Mouse (Mus musculus): ENCODE measurements at regions not wholly inside any gene's neighbourhood (a gene's known extent, or its start where the extent isn't known, plus 50 kb on each side); places are given as distances from the start of the nearest gene placed in this dataset.

DNA sequence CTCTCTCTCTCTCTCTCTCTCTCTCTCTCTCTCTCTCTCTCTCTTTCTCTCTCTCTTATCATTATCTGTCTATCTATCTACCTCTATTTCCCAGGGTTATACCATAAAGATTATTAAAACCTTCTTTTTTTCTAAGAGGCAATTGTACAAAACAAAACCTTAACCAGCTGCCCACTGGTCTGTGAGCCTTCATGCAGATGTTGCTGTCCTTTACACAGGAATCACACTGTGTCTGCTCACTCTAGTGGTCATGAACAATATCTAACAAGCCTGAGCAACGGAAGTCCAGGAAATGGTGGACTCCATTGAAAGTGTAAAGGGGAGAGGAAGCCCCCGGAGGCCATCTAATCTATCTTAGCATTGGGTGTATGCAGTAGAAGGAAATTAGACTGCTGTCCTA is 156.9 kb upstream of the Sox11 start:
- DNase-seq (ENCODE audit: low spot score in 2 of 2): no peak

DNA sequence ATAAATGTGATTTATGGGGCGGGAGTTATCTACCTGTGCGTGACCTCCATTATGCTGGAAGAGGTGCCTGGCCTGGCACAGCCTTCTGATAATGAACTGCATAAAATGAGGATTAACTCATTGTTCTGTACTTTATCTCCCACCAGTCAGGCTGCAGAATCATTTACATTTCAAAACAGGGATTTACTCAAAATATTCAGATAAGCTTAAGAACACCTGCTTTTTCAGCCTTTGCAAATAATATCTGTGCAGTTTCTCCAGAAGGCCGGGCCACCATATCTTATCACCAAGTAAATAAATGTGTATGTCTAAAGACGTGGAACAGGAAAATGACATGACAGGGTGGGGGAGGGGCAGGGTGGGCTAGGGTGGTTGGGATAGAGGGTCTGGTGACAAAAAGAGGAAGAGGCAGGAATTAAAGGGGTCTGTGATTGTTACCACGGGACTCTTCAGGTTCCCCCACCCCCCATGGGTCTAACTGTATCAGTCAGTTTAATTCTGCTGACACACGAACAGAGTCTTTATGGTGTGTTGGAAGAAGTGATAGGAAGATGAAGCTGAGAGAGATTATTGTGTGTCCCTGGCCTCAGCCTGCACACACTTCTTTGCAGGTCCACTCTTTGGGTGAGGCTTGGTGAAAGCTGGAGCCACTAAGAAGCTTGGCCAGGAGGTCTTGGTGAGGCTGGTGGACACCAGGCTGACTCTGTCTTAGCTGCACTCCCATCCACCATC is 154.6 kb upstream of the Sox11 start:
- DNase-seq (ENCODE audit: low spot score in 2 of 2): no peak

DNA sequence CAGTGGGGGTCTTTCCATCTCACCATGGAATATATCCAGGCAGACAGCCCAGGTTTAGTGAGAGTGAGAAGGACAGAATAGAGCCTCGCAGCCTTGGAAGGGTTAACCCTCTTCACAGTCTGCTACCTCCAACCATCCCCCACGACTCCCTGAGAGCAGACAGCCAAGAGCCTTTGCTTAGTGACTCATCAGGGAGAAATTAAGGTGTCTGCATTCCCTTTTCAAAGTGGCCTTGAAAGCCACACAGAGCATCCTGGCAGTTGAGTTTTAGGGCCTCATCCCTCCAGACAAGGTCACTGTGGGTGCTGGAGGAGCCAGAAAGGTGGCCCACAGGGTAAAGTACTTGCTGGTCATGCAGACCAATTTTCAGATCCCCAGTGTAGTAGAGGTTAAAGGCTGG is 149.9 kb upstream of the Sox11 start:
- no peak for DNase-seq (ENCODE audit: low spot score in 2 of 2)

- no peak for DNase-seq (ENCODE audit: low spot score in 2 of 2)
Observed at GRCm38 (mm10) chr12:27481230-27481629, 138.9 kb upstream of the Sox11 start.

- peak in 1 of 2 experiments; percentile 17 for DNase-seq (ENCODE audit: low spot score in 2 of 2)
Observed at GRCm38 (mm10) chr12:27479601-27480001, 137.2 kb upstream of the Sox11 start.

DNA sequence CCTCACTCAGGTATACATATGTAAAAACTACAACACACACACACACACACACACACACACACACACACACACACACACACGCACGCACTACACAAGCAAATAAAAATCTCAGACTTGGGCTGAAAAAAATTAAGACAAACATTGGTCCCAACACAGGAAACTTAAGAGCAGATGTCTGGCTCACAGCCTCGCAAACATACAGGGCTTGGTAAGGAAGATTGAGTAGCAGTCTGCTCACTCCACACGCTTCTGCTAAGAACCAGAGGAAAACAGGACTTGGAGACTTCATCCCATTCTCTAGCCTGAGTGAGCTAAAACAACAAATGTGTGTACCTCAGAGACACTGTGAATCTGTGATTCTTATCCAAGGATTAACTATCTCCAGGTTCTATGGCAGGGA is 132.3 kb upstream of the Sox11 start:
- DNase-seq (ENCODE audit: low spot score in 2 of 2): no peak

DNA sequence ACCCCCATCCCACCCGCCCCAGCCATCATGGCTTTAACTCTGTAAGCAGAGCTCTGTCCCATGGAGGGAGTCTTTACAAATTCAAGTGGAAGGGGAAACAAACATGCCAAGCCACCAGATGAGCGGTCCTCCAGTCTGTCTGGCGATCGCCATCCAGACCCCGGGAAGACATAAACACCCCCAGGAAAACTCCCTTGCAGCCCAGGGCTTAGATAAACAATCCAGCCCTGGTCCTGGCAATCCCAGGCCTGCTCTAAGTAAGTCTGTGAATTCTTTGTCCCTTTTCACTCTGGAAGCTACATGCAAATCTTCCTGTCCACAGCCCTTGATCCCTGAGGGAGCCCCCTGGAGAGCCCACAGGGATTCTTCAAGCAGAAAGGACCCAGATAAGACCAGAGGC is 129.2 kb upstream of the Sox11 start:
- no peak for DNase-seq (ENCODE audit: low spot score in 2 of 2)

DNA sequence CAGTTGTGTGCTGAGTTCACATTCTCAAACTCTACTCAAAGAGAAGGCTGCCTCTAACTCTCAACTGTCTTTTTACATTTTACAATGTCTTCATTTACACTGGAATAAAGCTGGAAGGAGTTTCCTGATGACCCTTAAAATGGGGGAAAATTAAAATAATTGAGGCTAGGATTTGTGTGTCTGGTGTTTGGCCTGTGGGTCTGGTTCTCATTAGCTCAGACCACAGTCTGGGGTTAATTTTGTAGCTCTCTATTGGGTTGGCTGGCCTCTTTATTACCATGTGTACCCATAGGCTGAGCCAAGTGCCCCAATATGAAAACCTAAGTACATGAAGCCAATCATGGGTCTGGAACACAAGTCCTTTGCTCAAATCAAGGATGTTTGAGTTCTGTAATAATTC is 128.0 kb upstream of the Sox11 start:
- no peak for DNase-seq (ENCODE audit: low spot score in 2 of 2)

- DNase-seq (ENCODE audit: low spot score in 2 of 2): no peak
Observed at GRCm38 (mm10) chr12:27468782-27469181, 126.4 kb upstream of the Sox11 start.

- no peak for DNase-seq (ENCODE audit: low spot score in 2 of 2)
Observed at GRCm38 (mm10) chr12:27468141-27468540, 125.8 kb upstream of the Sox11 start.

DNA sequence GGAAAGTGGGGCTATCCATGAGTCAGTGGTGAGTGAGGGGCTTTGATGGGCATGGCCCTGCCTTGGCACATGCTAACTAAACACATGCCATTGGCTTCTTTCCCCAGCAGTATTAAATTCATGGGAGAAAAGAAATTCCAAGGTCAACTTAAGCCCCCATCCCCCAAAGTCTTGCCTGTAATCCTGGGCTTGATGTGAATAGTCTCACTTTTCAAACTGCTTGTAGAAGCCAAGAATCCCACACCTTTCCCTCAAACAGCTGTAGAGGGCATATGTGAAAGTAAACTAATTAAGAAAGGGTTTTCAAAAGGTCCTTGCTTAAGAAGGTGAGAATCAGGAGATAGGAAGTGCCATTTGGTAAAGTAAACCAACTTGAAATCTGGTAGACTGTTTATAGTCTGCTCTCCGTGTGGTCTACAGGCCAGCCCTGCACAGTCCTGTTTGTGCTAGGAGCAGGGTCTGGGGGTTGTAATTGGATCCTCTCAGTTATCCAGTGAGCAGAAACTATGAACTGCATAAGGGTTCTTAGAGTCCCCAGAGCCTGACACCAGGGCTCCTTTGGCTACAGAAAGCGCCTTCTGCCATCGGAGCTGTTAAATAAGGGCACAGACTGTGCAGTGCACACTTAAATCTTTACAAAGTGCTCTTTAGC is 123.3 kb upstream of the Sox11 start:
- no peak for DNase-seq (ENCODE audit: low spot score in 2 of 2)

DNA sequence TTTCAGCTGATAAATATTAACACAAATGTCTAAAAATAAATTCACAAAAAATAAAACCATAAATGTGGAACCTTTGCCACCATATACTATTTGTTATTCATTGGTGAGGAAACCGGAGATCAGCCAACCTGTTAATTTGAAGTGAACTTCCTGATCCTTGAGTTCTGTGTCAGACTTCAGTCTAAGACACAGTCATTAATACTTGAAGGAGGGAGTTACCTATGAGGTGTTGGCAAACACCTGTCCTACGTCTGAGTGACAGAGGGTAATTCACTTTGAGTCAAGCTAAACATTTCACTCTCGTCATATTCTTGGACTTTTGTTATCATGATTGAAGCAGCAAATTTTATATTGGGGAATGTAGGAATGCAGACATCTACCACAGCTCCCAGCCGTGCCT is 116.3 kb upstream of the Sox11 start:
- DNase-seq (ENCODE audit: low spot score in 2 of 2): no peak

DNA sequence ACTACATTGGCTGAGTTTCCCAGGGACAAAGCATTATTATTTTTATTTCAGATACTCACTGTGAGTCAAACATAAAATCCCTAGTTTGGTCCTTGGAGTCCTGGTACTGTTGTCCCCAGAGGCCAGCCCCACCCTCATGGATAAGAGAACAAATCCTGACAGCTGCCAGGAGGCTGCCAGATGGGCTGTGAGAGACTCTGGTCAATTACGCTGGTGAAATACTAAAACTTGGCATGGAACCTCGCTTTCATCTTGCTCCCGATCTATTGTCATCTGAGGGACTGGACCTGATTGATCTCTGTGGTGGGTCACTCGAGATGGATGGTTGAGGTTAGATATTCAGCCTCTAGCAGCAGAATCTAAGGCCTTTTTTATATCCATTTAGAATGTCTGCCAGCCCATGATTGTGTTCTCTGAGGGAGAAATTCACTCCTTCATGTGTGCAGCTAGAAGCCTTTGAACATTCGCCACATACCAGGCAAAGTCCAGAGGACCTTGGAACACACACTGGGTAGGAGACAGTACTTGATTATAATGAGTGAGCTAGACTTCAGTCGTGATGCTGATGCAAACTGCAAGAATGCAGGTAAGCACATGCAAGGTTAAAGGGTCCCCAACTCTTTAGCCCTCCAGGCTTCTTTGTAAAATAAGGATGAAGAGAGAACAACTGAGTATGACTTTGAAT is 95.4 kb upstream of the Sox11 start:
- no peak for DNase-seq (ENCODE audit: low spot score in 2 of 2)

DNA sequence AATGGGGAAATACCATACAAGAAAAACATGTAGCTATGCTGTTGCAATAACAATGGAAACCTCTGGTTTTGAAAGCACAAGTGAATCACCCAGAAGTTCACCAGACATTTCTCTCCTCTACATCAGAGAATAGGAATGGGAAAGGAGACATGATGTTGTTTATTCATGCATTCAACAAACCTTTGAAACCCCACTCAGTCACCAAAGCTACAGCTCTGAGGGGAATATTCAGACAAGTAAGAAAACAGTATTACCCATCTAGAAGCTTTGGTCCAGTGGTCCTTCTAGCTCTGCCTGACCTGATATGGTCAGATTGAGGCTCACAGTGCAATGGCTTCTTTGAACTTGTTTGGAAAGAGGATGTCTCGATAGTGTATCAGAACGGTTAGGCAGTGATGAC is 89.0 kb upstream of the Sox11 start:
- DNase-seq (ENCODE audit: low spot score in 2 of 2): no peak

DNA sequence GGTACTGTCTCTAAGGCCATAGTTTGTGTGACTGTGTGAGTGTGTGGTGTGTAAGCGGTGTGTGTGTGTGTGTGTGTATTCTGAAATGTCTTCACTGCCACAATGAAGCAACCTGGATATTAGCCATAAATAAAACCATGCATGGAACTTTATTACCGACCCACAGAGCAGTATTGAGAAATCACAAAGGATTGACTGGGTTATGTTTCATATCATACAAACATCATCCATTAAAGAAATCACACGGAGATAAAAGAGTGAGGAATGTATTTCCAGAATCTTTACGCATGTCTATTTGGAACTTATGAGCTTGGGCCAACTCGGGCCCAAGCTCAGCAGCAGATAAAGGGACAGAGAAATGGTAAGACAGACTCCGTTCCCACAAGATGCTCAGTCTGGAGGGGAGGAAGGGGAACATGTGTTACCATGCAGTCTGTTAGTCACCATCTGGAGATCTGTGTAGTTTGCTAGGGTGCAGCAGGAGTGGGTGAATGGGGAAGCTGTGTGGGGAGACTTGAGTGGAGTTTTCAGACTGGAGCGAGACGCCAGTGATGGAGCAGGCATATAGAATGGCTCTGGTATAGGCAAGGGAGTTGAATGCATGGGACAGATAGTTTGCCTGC is 75.1 kb upstream of the Sox11 start:
- DNase-seq (ENCODE audit: low spot score in 2 of 2): no peak

GRCm38 (mm10) chr12:27410555-27410954 is 68.2 kb upstream of the Sox11 start:
- no peak for DNase-seq (ENCODE audit: low spot score in 2 of 2)

- DNase-seq (ENCODE audit: low spot score in 2 of 2): peak in 1 of 2 experiments; percentile 9
Observed at GRCm38 (mm10) chr12:27408440-27408839, 66.1 kb upstream of the Sox11 start.

DNA sequence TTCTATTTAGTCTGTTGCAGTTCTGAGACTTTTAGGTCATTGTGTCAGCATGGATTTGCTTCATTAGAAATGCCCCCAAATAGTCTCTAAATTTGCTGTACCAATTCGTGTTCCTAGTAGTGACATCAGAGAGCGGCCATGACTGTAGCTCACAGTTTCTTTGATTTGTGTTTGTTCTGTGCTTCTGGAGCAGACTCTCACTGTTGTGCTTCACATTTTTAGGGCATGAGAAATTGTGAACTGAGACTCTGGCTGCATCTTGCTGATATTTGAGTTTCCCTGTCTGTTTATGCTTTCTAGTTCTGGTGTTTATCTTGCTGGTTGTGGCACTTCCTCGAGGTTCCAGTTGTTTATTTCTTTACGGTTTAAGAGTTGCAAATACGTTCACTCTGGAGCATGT is 57.0 kb upstream of the Sox11 start:
- DNase-seq (ENCODE audit: low spot score in 2 of 2): no peak

All from cerebellum, postnatal 4 days (tissue).